Mouse (Mus musculus) regulatory T cell (primary cell): Measurements from ENCODE around the gene Vmn2r85.
"Not testable (repeated sequence)": the region's sequence is repeated elsewhere in the genome, so short reads cannot be mapped to it uniquely, and the experiment has no call there.

Experiments
- in situ Hi-C: fragments of 300-600 bp; cut with MboI, MseI; formaldehyde crosslinking; loops from one replicate; pipeline ENCODE4 v1.15.1; 2025; ENCODE audit warnings: high pct_unique_total_duplicates

Gene Vmn2r85

GRCm38 (mm10) chr10:130429603-130430002 lies at the start of gene Vmn2r85:
Gene Vmn2r85, minus strand, starts transcription at chr10:130429703.
- in situ Hi-C loops, result not testable (repeated sequence)

- in situ Hi-C loops, result no loop called here
Measured at GRCm38 (mm10) chr10:130470311-130470760, 40.8 kb upstream of the Vmn2r85 start.

GRCm38 (mm10) chr10:130455950-130456349 lies 26.4 kb upstream of the Vmn2r85 start, which contains the start of gene Vmn2r86:
Gene Vmn2r86, minus strand, starts transcription at chr10:130456050.
- in situ Hi-C loops, result not testable (repeated sequence)

- in situ Hi-C loops, result no loop called here
Measured at GRCm38 (mm10) chr10:130444776-130445175, 15.3 kb upstream of the Vmn2r85 start.

- in situ Hi-C loops, result not testable (repeated sequence)
Measured at GRCm38 (mm10) chr10:130434185-130434898, 4.8 kb upstream of the Vmn2r85 start.

- in situ Hi-C loops, result not testable (repeated sequence)
Measured at GRCm38 (mm10) chr10:130422368-130422767, 7.1 kb downstream of the Vmn2r85 start.

- in situ Hi-C loops, result no loop called here
Measured at GRCm38 (mm10) chr10:130420401-130420800, 9.1 kb downstream of the Vmn2r85 start.

- in situ Hi-C loops, result not testable (repeated sequence)
Measured at GRCm38 (mm10) chr10:130419954-130420353, 9.5 kb downstream of the Vmn2r85 start.

- in situ Hi-C loops, result not testable (repeated sequence)
Measured at GRCm38 (mm10) chr10:130416352-130416751, 13.2 kb downstream of the Vmn2r85 start.

GRCm38 (mm10) chr10:130412167-130412698 lies 17.3 kb downstream of the Vmn2r85 start:
- in situ Hi-C loops, result not testable (repeated sequence)

GRCm38 (mm10) chr10:130394232-130394631 lies 35.3 kb downstream of the Vmn2r85 start, which contains the start of gene Vmn2r84:
Gene Vmn2r84, minus strand, starts transcription at chr10:130394332.
- in situ Hi-C loops, result no loop called here

- in situ Hi-C loops, result no loop called here
Measured at GRCm38 (mm10) chr10:130375145-130375544, 54.4 kb downstream of the Vmn2r85 start.

GRCm38 (mm10) chr10:130372491-130373173 lies 56.9 kb downstream of the Vmn2r85 start:
- in situ Hi-C loops, result no loop called here

- in situ Hi-C loops, result no loop called here
Measured at GRCm38 (mm10) chr10:130371644-130372043, 57.9 kb downstream of the Vmn2r85 start.

GRCm38 (mm10) chr10:130370005-130370682 lies 59.4 kb downstream of the Vmn2r85 start:
- in situ Hi-C loops, result no loop called here

- in situ Hi-C loops, result loop anchor here (10.0 kb wide), 2 partner anchors 54 to 144 kb away; no protein-coding TSS in a partner anchor
Measured at GRCm38 (mm10) chr10:130368384-130368783, 61.1 kb downstream of the Vmn2r85 start.

- in situ Hi-C loops, result loop anchor here (10.0 kb wide), 2 partner anchors 50 to 140 kb away; no protein-coding TSS in a partner anchor
Measured at GRCm38 (mm10) chr10:130364766-130365165, 64.7 kb downstream of the Vmn2r85 start.
